Mouse (Mus musculus): Measurements from ENCODE around the gene Nmi.

DNA sequence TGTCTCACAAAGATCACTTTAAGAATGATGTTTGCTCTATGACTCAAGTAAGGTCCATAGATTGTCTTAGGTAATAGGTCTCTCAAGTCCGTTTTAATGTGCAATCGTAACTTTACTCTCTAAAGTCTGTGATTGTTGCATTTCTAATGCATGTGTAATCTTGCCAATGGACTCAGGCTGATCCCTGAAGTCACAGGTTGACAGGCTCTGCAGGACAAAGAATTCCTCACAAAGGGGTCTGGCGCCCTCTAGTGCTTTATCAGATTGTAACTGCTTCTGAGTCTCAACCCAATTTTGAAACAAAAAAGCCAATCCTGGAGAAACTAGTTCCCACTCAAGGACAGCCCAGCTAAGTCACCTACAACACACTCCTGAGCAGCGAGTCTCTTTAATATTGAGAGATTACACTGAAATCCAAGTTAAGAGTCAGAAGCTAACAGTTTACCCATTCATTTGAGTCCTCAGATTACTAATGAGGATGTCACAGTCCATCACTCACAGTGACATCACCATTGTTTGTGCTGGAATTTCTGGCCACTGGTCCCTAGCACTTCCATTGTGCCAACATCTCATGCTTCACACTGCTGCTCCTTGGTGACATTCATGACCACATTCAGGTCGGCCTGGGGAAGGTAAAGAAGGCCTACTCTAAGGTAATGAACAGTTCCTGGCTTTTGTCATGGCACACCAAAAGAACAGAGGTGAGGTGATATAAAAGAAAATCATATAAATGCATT is 58.2 kb downstream of the Nmi start:
- TF ChIP-seq POLR2A (IDR thresholded peaks at IDR 0.05; ENCODE audit: insufficient read depth, low read depth, low read length): no peak
- TF ChIP-seq CTCF (IDR thresholded peaks at IDR 0.05; ENCODE audit: insufficient read depth, low read depth, low read length): no peak

Data from olfactory bulb, adult 2 months (tissue).